Mouse (Mus musculus) kidney, adult 8-10 months (tissue): ENCODE data around the gene Itgb7.
A peak's percentile ranks its signal among the peaks of the same experiment; 100 is the strongest.
"Not testable (repeated sequence)": the region's sequence is repeated elsewhere in the genome, so short reads cannot be mapped to it uniquely, and the experiment has no call there.

Experiments used
- DNase-seq, 2 experiments: peaks; one replicate each; pipeline ENCODE4 v3.0.0; 2022

Gene Itgb7

GRCm38 (mm10) chr15:102248131-102248811 lies 16.5 kb upstream of the Itgb7 start:
- no peak for DNase-seq

GRCm38 (mm10) chr15:102247252-102248130 lies 15.7 kb upstream of the Itgb7 start:
- peak; percentile 74 to 78 for DNase-seq

GRCm38 (mm10) chr15:102246866-102247251 lies 15.1 kb upstream of the Itgb7 start:
- DNase-seq, result peak; percentile 97 to 98

- DNase-seq, result peak; percentile 76 to 77
Measured at GRCm38 (mm10) chr15:102245891-102246741, 14.4 kb upstream of the Itgb7 start.

DNA sequence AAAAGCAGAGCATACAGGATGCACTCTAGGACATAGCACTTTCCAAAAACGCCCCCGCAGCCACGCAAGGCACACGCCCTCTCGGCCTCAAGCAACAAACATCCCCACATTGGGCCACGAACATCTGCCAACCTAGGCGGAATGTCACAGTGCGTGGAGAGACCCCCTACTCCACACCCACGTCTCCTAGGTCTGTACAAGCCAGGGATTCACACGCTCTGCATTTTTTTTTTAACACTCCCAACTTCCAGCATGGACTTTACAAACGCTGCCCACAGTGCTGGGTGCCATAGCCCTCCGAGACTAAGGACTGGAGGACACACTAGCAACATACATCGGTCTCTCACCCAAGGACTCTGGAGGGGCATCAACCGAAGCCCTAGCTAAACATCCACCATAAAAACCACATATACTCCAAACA lies 13.7 kb upstream of the Itgb7 start:
- DNase-seq, result no peak

GRCm38 (mm10) chr15:102244306-102245191 lies 12.8 kb upstream of the Itgb7 start:
- no peak for DNase-seq

DNA sequence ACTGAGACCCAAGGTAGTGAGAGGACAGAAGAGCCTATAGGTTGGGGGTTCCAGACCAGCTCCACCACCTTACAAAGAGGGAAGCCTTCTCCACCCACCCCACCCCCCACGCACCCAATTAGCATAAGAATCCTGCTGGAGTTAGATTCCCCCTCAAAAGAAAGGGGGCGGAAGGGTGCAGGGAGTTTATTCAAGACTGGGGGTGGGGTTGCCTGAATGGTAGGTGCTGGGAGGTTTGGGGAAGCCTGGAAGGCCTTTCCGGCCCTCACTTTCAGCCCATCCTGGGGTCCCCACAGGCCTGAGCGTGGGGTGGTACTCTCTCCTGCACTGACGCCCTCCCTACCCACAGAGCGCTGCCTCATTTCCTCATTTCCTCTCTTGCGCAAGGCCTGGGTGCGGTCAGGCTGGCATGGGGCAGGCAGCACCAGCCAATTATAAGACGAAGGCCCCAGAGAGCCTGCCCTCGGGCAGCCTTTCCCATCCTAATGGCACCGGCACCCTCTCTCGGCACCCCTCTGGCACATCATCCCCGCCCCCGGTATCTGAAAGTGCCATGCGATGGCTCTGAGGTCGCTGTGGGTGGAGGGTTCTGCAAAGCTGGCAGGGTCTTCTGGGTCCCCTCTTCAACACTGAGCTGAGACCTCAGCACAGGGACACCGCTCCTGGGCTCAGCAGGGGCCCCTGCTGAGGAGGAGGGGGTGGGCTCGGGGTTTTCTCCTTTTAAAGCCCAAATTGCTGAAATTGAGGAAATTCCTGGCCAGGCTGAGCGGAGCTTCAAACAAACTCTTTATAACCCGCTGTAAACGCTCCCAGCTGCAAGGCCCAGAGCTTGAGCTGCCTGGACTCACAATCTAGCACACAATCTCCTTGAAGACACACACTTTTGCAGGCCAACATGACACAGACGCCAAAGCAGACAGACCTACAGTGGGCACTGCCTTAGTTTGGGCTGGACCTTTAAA lies 11.8 kb upstream of the Itgb7 start:
- DNase-seq, result no peak

DNA sequence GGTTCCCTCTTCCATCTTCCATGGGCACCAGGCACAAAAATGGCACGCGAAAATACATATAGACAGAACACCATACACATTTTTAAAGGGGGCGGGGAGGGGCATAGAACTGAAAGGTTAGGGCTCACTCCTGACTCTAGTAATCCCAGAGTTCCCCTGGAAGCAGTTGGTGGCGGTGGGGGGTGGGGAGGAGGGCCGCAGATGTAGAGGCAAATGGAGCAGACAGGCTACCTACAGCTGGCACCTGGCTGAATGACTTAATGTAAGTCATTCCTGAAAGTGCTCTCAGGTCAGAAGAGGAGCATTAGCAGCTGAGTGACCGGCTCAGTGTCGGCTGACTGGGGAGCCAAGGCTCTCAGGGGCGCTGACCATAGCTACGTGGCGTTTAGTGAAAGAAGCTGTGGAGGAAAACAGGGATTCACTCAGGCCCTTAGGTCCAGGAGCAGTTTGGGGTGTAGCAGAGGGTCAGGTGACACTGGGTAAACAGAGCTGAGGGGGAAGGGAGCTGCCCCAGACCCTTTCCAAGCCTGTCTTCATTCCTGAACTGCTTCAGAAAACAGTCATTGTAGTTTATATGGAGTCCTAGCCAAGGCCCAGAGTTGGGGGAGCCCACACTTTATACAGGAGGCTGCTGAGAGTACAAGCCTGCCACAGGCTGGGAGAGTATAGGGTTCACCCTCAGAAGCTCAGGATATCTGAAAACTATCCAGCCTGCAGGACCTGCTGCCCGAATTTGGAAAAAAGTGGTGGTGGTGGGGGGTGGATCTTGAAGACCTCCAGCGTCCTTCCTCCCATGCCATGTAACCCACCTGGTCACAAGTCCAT lies 10.9 kb upstream of the Itgb7 start:
- no peak for DNase-seq

- DNase-seq, result peak; percentile 55 to 62
Measured at GRCm38 (mm10) chr15:102240607-102241006, 8.9 kb upstream of the Itgb7 start.

DNA sequence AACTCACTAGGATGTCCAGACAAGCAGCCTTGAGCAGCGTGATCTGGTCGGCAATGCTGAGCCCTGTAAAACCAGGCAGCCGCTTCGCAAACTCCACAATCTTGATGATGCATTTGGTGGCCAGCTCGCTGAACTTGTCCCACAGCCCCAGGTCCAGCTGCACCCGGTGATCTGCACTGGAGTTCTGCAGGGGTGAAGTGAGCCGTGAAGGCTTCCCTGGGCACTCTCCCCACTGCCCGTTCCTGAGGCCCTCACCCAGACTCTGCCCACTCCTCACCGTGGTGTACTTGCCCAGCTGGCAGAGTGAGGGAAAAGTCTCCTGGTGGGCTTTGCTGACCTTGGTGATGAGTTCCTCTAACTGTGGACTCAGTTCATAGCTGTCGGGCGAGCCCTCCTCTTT lies 8.1 kb upstream of the Itgb7 start:
- DNase-seq, result no peak

DNA sequence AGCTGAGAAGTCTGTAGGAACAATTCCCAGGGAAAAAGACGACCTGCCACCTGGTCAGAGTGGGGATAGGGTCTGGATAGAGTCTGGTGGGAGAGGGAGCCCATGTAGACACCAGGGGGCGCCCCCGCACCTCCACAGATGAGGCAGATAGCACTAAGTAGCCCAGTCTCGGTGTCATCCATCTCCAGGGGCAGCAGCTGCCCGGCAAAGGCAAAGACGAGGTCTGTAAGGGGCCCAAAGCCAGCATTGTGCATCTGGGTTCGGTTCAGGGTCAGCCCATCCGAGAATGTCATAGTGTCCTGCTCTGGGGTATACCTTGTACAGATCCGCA lies 7.5 kb upstream of the Itgb7 start:
- DNase-seq, result peak; percentile 67 to 85

- DNase-seq, result no peak
Measured at GRCm38 (mm10) chr15:102238543-102239259, 7.0 kb upstream of the Itgb7 start.

GRCm38 (mm10) chr15:102235371-102236027 lies 3.8 kb upstream of the Itgb7 start:
- DNase-seq, result no peak

- DNase-seq, result no peak
Measured at GRCm38 (mm10) chr15:102233896-102234295, 2.2 kb upstream of the Itgb7 start.

GRCm38 (mm10) chr15:102232764-102233163 lies 1.0 kb upstream of the Itgb7 start:
- DNase-seq, result no peak

- no peak for DNase-seq
Measured at GRCm38 (mm10) chr15:102230408-102231321, 1.1 kb downstream of the Itgb7 start.

DNA sequence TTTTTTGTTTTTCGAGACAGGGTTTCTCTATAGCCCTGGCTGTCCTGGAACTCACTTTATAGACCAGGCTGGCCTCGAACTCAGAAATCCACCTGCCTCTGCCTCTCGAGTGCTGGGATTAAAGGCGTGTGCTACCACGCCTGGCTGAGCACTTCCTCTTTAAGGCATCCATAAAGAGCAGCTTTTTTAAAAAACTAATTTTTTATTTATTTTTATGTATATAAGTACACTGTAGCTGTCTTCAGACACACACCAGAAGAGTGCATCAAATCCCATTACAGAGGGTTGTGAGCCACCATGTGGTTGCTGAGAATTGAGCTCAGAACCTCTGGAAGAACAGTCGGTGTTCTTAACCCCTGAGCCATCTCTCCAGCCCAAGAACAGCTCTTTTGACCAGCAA lies 6.1 kb downstream of the Itgb7 start:
- not testable (repeated sequence) for DNase-seq
